ENCODE assay signal across 25 mouse cellular contexts in the genomic region with DNA sequence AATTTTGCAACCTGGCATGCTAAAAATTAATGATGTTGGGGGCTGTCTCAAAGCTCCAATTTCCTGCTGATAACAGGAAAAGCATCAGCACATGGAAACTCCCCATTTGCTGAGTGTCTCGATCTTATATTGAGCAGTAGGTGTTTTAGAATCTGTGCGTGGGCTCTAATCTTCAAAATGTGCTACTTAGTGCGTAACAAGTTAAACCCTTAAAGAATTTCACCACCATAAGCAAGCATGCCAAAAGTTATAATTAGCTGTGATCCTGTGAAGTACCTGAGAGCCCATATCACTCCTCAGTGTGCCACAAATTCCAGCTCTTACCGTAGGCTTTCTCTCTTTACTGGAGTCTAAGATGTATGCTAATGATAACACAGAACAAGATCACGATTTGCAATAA.
"Had no signal": no experiment of that assay in that cellular context is flagged by ENCODE, and none has a peak within 500 bp of the region (broad histone marks: within the 10 kb centered on the region; RNA-seq: fewer than 3 reads in every experiment).

No protein-coding gene starts in this region.

- H3K27me3 ChIP-seq: heart, embryonic 12.5 days; hindbrain, embryonic 12.5 days; intestine, embryonic 15.5 days; kidney, embryonic 15.5 days; limb, embryonic 13.5 days; limb, embryonic 15.5 days had no signal

- H3K9me3 ChIP-seq: heart, embryonic 10.5 days; heart, embryonic 12.5 days; hindbrain, embryonic 10.5 days; hindbrain, embryonic 12.5 days; intestine, embryonic 15.5 days; kidney, embryonic 15.5 days; limb, embryonic 13.5 days; limb, embryonic 15.5 days had no signal

- H3K9ac ChIP-seq: heart, embryonic 12.5 days; hindbrain, embryonic 12.5 days; hindbrain, embryonic 14.5 days; intestine, embryonic 15.5 days; kidney, embryonic 15.5 days; limb, embryonic 13.5 days; limb, embryonic 15.5 days had no signal

- DNase-seq: gastrocnemius, postnatal 14 days; gastrocnemius, postnatal 36 days; heart, adult 18-20 months; heart, postnatal 14 days; heart, postnatal 4 days; kidney, adult 11 months; kidney, adult 2 months; kidney, adult 9 months; kidney, postnatal 14 days; kidney, postnatal 36 days; layer of hippocampus, adult 9-11 months; layer of hippocampus, postnatal 36 days; left cerebral cortex, postnatal 4 days had no signal

- H3K27ac ChIP-seq: heart, embryonic 10.5 days; hindbrain, embryonic 10.5 days; hindbrain, embryonic 12.5 days; hindbrain, embryonic 14.5 days; intestine, embryonic 15.5 days; kidney, embryonic 15.5 days; kidney, postnatal 0 days; limb, embryonic 13.5 days; limb, embryonic 15.5 days had no signal

- H3K36me3 ChIP-seq: heart, embryonic 10.5 days; heart, embryonic 12.5 days; hindbrain, embryonic 10.5 days; hindbrain, embryonic 12.5 days; intestine, embryonic 15.5 days; kidney, embryonic 15.5 days; limb, embryonic 13.5 days; limb, embryonic 15.5 days had no signal

- H3K4me1 ChIP-seq: hindbrain, embryonic 12.5 days; kidney, embryonic 15.5 days; limb, embryonic 13.5 days; limb, embryonic 15.5 days had no signal

- H3K4me3 ChIP-seq: heart, embryonic 10.5 days; heart, embryonic 12.5 days; hindbrain, embryonic 10.5 days; hindbrain, embryonic 12.5 days; intestine, embryonic 15.5 days; kidney, embryonic 15.5 days; limb, embryonic 13.5 days; limb, embryonic 15.5 days had no signal

- ATAC-seq: hindbrain, embryonic 16.5 days; inflammation-experienced regulatory T-cells, adult 6 months; intestine, embryonic 15.5 days had no signal

- H3K4me2 ChIP-seq: heart, embryonic 12.5 days; hindbrain, embryonic 12.5 days; hindbrain, embryonic 14.5 days; intestine, embryonic 15.5 days; kidney, embryonic 15.5 days; limb, embryonic 13.5 days; limb, embryonic 15.5 days had no signal
